Mouse (Mus musculus): ENCODE data around the gene Cfap54. TPM values are rescaled to one million over a fixed set of nuclear protein-coding genes. Genes with fewer than 3 reads are reported as not detected.

Cfap54 gene
- polyA plus RNA-seq, 1 experiment from 2014 or later = 2.0 TPM

GRCm38 (mm10) chr10:92788410-92789096 lies 292.9 kb downstream of the Cfap54 start:
- Histone ChIP-seq H3K9me3 (replicated peaks) (no peaks in the 10 kb centered on the region), H3K36me3 (no peaks in the 10 kb centered on the region), H3K4me2 (replicated peaks) (no peak overlapping the region), H3K27ac (no peak overlapping the region), H3K4me1 (peaks cover 20% of the 10 kb centered on the region), H3K4me3 (no peak overlapping the region), H3K9ac (no peak overlapping the region), H3K27me3 (no peaks in the 10 kb centered on the region)
- WGBS = 60% methylated on average over 13 of the region's 13 CpGs
- ATAC-seq (ENCODE audit: low FRiP score) = no peak

DNA sequence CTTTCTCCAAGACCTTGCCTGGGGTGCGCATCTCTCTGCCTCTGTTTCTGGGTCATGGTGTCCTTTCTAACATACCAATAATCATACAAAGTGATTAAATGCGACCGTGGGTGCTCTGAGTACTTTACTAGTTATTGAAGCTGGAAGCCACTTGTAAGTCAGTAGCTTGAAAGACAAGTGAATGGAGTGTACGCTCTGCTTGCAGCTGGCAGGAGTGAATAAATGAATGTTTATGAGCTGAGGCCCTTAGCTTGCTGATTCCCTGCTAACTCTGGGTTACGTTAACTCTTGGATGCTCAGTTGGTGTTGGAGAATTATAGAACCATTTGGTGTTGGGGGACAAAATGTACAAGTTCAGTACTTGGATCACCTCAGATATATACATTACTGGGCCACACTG lies 298.7 kb downstream of the Cfap54 start:
- Histone ChIP-seq H3K27ac (no peak overlapping the region), H3K4me3 (no peak overlapping the region), H3K4me1 (peaks cover 4% of the 10 kb centered on the region; the same call in 1 of the 2 replicates), H3K9me3 (replicated peaks) (no peaks in the 10 kb centered on the region), H3K9ac (no peak overlapping the region), H3K27me3 (no peaks in the 10 kb centered on the region), H3K36me3 (no peaks in the 10 kb centered on the region), H3K4me2 (replicated peaks) (no peak overlapping the region)
- ATAC-seq (ENCODE audit: low FRiP score) = no peak
- 46% methylated on average over 5 of the region's 5 CpGs for whole genome bisulfite sequencing

DNA sequence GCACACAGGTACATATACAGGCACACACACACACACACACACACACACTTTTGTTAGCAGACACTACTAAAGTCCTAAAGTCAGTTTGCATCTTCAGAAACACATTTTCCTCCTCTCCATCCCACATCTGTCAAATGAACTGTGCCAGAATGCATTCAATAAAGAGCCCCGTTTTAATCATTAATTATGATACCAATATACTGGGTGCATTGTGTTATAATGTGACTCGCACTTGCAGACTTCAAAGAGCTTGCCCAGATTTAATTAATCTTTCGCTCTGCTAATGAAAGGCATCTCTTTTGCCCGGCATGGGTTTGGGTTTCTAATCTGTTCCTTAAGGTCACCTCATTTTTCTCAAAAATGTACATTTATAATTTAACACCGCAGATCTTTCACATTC lies 327.1 kb downstream of the Cfap54 start:
- no peak for ATAC-seq (ENCODE audit: low FRiP score)

DNA sequence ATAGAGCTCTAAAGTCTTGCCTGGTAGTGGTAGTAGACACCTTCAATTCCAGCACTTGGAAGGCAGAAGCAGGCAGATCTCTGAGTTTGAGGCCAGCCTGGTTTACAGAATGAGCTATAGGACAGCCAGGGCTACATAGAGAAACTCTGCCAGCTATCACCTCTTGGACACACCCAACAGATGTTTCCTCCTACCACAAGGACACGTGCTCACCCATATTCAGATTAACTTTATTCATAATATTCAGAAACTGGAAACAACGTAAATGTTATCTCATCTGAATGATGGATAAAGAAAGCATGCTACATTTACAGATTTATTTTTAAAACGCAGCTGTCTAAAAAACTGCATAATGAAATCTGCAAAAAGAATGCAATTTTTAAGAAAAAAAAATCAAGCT lies 351.1 kb downstream of the Cfap54 start:
- 93% methylated on average over 3 of the region's 3 CpGs for WGBS
- Histone ChIP-seq H3K4me2 (replicated peaks) (no peak overlapping the region), H3K4me3 (no peak overlapping the region), H3K4me1 (no peaks in the 10 kb centered on the region), H3K36me3 (no peaks in the 10 kb centered on the region), H3K27ac (no peak overlapping the region), H3K9me3 (replicated peaks) (no peaks in the 10 kb centered on the region), H3K27me3 (no peaks in the 10 kb centered on the region), H3K9ac (no peak overlapping the region)
- ATAC-seq (ENCODE audit: low FRiP score) = no peak

More for the DNA sequence above, 327.1 kb downstream of the Cfap54 start:
- Histone ChIP-seq H3K4me2 (replicated peaks) (no peak overlapping the region), H3K27me3 (no peaks in the 10 kb centered on the region), H3K4me3 (no peak overlapping the region), H3K9me3 (replicated peaks) (no peaks in the 10 kb centered on the region), H3K4me1 (no peaks in the 10 kb centered on the region), H3K36me3 (no peaks in the 10 kb centered on the region), H3K27ac (no peak overlapping the region), H3K9ac (no peak overlapping the region)
- 79% methylated on average over 5 of the region's 5 CpGs for WGBS

- no peaks in the 10 kb centered on the region for H3K9me3 ChIP-seq (replicated peaks)
- no peaks in the 10 kb centered on the region for H3K27me3 ChIP-seq
- no peak for ATAC-seq (ENCODE audit: low FRiP score)
- WGBS = 88% methylated on average over 3 of the region's 3 CpGs
- no peaks in the 10 kb centered on the region for H3K36me3 ChIP-seq
- H3K4me1 ChIP-seq = no peaks in the 10 kb centered on the region
- H3K9ac ChIP-seq = no peak overlapping the region
- H3K27ac ChIP-seq = no peak overlapping the region
- H3K4me3 ChIP-seq = no peak overlapping the region
- no peak overlapping the region for H3K4me2 ChIP-seq (replicated peaks)
Measured at GRCm38 (mm10) chr10:92728723-92729122, 352.7 kb downstream of the Cfap54 start.

Other genes with a start within 250 kb of the Cfap54 start
- 49.7 and 49.8 TPM in 2 replicates for gene Cdk17, start 79.3 kb upstream of the Cfap54 start, polyA plus RNA-seq (2016; fragmentation: Nextera tagmentation; extraction: Ambion mirVana)
- 20.9 and 23.6 TPM in 2 replicates for gene Elk3, start 229.5 kb upstream of the Cfap54 start, polyA plus RNA-seq (2016; fragmentation: Nextera tagmentation; extraction: Ambion mirVana)